Mouse (Mus musculus) left cerebral cortex, postnatal 25 days (tissue): Measurements from ENCODE around the gene B3gnt6. TPM values are rescaled to one million over a fixed set of nuclear protein-coding genes. Genes with fewer than 3 reads are reported as not detected.

Source experiments
- DNase-seq, 2 experiments: peaks; one replicate each; pipeline ENCODE4 v3.0.0; 2022; ENCODE audit warnings: low spot score in 2 of 2, mixed read lengths in 1 of 2
- intact Hi-C: fragments of 180-260 bp; cut with DNase I; formaldehyde crosslinking; loops from one replicate; pipeline ENCODE4 v1.15.1; 2025
- total RNA-seq, 2 experiments: library from RNA; stranded (reverse); gene quantifications; 2 replicates each; pipeline ENCODE4 v1.2.3; 2021

B3gnt6 gene
- total RNA-seq, 2 experiments from 2014 or later, result 0.27 TPM; not detected in 1

DNA sequence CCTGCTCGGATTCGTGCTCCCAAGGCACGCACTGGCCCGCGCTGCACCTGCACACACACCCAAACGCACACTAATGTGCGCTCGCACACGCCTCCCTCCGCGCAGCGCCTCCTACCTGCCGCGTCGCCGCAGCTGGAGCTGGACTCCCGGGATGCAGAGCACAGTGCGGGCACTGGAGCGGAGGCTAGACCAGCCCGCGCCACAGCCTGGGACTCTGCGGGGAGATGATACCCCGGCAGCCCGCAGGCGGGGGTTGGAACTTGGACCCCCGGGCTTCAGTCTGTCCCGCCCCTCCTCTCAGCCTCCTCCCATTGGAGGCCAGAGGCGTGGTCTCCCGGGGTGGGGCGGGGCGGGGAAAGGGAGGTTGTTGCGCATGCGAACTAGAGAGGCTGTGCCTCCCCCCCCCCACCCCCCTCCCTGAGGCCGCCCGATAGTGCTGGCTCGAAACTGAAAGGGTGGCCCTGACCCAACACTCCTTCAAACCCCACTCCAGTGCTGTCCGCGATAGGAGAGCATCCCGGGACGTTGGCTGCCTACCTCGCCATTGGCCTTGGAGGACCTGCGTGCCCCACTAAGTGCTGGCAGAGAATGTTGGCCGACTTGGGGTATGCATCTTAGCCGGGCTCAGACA, 21.2 kb downstream of the B3gnt6 start, which contains the start of gene Capn5:
Gene Capn5, minus strand, starts transcription at position 346 of the 631 bp plus-strand sequence.
- peak; percentile 55 to 66 for DNase-seq
- intact Hi-C loops, result no loop called here

DNA sequence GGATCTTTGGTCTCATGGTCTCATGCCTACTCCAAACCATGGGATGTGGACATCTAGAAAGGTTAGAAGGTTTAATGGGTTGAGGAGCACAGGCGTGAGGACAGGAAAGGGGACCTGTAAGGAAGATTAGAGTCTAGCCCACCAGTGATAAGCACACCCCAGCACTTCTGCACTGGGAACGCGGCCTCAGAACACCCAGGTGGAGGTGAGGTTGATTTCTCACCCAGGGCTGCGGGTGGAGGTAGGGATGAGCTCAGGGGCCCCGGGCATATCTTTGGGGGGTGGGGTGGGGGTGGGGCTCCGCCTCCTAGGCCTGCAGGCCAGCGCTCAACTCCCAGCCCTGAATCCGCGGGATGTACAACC, 21.7 kb downstream of the B3gnt6 start:
- intact Hi-C loops, result no loop called here
- DNase-seq, result no peak

DNA sequence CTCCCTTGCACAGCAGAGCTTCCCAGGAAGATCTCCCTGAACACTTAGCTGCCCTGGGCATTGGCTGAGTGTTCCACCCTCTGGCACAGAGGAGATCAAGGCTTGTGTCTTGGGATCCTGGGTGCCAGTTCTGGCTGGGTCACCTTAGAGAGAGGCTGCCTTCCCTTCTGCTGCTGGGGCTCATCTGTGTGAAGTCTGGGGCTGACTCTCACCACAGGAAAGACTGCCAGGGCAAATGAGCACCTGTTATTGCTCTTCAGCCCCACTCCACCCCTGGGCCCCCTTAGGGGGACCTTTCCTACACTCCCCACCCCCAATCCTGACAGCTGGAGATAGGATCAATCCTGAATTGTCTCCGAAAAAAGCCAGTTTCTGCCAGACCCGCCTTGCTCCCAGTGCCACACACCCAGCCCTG, 22.2 kb downstream of the B3gnt6 start:
- no peak for DNase-seq
- intact Hi-C loops, result no loop called here

DNA sequence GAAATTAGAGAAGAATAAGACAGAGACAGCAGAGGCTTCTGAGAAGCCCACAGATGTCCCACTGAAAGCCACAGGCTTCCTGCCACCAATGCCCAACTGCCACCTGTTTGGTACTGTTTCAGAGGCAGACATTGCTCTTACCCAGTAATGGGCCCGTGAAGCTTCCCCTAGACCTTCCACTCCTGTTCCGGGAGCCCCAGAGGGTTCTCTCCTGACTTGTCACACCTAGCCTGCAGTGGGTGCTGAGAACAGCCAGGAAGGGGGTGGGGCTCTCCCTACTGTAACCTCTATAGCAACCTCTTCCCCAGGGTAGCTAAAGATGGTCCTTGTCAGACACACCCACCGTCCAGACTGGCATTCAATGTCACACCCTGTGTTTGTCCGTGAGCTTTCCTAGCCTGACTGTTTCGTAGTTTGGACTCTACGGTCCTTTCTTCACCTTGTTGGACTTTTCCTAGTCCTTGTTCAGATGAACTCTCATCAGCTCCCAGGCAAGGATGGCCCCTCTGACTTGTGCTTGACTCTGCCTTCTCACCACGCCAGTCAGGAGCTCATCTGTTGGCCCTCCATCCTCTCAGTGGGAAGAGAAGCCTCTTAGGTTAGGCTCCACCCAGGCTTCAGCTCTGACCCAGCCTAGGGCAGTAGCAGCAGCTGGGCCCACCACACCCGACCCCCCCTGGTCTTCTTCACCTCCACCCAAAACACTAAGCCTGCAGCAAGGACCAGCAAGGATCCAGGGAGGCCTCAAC, 22.8 kb downstream of the B3gnt6 start:
- intact Hi-C loops, result no loop called here
- DNase-seq, result no peak

DNA sequence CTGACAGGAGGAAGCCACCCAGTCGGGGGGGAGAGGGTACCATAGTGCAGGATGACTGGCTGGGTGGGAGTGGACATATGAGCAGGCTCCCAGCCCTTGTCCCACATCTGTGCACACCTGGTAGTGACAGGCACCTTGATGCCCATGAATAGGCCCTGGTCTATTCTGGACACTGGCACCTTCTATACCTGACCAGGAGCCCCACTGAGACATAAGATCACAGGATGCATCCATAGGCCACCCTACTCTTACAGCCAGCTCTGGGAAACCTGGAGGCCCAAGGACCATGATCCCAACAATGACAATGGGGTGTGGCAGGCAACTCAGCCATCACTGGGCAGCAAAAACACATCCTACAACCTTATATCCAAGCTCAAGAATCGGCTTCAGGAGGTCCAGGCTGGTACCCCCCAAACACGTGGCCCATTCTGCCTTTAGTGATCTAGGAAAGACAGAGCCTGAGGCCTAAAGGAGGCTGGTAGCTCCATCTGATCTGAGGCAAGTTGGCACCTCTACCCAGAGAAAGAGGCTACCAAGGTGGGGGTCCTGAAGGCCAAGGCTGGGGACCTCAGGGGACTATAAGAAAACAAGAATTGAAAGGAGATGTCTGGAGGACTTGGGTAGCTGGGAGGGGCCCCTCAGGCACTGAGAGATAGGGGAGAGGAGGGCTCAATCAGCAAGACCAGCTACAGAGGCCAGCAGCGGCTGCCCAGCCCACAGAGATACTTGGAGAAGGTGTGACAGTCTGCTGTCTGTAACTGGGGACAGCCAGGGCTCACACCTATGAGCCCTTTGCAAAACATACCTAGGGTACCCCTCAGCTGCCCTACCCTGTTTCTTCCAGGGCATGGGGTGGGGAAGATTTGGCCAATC, 24.2 kb downstream of the B3gnt6 start:
- intact Hi-C loops, result no loop called here

DNA sequence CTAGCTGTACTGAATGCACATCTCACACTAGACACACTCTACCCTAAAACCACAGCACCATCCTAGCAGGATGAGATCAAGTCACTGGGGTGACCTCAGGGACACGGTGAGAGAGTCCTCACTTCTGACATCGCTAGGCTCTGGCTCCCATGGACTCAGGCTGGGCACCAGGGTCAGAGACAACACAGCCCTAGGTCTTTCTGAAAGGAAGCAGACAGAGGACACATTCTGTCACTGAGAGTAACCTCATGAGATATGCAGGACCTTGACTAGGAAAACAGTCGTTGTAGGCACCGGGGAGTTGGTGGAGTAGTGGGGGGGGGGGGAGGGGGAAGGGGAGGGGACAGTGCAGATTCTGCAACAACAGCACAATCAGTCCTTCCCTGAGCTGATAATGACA, 25.9 kb downstream of the B3gnt6 start:
- no peak for DNase-seq
- intact Hi-C loops, result no loop called here

More for the DNA sequence above, 24.2 kb downstream of the B3gnt6 start:
- DNase-seq, result no peak

DNA sequence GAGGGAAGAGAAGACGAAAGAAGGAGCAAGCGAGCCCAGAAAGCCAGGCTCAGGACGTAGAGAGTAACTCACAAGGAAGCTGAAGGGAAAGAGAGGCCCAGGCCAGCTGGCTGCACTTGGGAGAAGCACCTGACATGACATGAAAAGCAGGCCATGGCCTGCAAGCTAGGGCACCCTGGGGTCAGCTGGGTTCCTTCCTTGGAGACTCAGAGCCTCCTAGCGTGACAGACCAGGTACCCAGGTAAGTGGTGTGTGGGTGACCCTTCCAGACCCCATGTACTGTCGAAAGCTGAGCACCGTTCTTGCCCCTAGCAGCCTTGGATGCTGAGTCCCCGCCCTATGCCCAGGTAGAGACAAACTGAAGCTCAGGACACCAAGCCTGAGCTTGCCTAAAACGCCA, 26.6 kb downstream of the B3gnt6 start:
- intact Hi-C loops, result no loop called here
- DNase-seq, result no peak

DNA sequence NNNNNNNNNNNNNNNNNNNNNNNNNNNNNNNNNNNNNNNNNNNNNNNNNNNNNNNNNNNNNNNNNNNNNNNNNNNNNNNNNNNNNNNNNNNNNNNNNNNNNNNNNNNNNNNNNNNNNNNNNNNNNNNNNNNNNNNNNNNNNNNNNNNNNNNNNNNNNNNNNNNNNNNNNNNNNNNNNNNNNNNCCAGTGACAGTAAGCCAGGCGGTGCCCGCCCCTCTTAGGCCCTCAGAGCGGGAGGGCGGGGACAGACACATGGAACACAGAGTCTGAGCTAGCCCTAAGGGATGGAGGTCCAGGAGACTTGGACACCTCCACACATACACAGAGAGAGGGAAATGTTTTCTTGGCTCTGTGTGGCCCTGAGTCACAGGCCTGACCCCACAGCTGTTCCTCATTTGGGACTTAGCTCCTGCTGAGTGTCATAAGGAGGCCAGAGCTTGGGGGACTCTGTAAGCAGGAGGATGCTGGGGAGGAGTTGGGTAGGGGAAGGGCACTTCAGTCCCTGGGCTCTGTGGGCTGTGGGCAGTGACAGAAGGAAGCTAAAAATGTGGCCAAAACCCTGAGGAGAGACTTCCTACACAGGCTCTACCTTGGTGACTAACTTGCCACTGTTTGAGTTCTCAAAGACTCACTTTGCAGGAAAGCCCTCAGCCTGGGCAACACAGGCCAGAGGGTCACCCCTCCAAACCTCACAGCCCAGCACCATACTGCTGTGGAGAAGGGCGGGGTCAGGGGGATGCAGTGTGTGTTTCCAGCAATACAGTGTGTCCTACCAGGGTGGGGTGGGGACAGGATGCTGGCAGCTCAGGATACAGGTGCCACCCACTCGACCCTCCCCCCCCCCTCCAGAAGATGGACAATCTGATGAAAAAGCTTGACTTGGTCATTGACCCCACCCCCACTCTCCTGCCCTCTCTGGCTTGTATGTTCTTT, 27.9 kb downstream of the B3gnt6 start:
- intact Hi-C loops, result no loop called here
- DNase-seq, result peak in 1 of 2 experiments; percentile 70

DNA sequence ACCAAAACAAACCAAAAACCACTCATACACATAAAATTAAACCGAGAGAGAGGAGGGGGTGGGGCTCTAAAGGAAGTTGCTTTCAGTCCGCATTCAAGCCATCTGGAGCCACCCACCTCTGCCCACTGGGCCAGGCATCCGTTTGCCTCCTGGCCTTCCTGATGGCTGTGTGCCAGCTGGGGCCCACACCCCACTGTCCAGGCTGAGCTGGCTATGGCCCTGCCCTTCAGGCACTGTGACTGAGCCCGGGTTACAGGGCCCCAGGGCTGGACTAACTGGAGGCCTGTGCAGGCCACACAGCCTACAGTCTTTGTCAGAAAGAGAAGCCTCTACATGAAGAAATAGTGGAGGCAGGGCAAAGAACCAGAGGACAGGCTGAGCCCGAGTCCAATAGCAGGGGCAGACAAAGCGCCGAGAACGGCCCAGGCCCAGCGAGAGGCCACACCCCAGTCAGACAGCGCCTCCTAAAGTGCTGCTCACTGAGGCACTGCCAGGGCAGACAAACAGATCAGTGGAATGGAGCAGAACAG, 34.2 kb downstream of the B3gnt6 start:
- intact Hi-C loops, result no loop called here
- DNase-seq, result no peak

DNA sequence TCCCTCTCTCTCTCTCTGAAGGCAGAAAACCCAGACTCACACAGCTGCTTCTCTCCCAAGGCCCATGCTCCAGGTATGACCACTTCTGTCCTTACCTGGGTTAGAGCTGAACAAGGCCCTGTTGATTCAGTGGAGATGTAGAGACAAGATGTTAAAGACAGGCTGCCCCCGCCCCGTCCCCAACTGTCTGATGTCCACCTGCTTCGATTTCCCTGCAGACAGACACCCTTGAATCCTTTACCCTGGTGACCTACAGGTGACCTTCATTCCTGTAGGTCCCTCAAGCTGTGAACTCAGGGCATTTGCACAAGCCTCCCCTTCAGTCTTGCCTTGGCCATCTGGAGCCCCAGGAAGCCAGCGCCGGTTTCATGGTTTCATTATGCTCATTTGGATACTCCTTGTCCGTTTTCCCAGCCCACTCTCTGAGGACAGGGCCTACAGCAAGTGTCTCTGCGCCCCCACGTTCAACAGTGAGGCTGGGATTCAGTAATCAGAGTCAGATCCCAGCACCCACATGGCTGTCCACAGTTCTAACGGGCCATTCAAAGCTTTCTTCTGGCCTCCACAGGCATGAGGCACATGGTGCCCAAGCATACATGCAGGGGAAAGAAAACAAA, 34.8 kb downstream of the B3gnt6 start:
- no peak for DNase-seq
- intact Hi-C loops, result no loop called here

DNA sequence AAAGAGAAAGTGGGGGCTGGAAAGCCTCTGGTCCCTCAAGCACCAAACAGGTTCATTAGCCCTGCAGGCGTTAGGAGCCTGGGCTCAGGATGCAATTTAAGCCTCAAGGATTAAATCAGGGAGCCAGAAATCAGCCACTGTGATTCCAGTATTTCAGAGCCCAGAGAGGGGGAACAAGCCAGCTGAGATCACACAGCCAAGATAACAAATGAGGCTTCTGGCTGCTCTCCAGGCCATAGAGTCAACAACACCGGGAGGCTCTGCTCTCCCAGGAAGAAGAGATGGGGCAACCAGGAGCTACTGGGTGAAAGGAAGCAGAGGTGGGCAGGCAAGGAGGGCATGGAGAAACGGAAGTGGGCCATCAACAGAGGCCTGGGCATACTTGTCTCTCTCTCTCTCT, 35.6 kb downstream of the B3gnt6 start:
- intact Hi-C loops, result no loop called here
- no peak for DNase-seq

DNA sequence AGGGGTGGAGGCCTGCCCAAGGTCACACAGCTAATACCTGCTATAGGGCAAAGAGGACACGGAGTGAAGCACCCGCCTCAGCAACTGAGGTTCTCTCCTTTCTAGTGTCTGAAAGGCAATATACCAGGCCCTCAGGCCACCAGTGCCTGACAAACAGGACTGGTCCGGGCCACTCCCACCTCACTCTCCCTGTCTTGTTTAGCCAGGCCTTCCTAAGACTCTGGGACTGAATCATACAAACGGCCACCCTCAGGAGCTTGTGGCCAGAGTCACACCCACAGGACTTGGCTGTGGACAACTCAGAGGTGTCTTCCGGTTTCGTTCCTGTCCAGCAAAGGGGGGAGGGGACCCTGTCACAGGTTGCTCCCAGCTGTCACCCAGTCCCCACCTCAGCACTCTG, 37.0 kb downstream of the B3gnt6 start:
- no peak for DNase-seq
- intact Hi-C loops, result no loop called here

DNA sequence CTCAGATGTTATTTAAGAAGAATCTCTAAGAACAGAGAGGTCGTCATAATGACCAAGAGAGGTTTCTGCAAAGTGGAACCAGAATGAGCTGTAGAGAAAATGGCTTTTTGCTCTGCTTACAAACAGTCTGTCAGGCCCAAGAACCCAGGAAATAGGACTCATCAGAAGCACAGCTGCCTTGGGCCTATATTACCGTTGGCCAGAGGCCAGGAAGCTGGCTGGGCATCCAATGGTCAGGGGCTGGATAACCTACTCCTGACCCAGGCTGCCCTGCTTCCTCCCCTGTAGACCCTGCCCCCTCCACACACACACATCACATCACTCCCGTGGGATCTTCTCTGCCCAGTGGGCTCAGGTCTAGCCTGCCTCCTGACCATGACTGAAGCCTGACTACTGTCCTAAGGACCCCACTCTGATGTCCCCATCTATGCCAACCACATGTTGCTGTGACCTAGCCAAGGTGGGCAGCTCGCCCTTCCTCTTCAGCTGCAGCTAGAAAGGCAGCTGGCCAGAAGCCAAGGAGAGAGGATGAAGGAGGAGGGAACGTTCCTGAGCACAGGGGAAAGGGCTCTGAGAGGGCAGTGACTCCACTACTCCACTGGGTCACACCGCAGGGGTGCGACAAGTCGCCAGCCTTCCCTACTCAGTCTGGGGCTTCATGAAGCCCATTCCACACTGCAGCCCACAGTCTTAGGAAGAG, 39.1 kb downstream of the B3gnt6 start:
- intact Hi-C loops, result no loop called here
- DNase-seq, result no peak

DNA sequence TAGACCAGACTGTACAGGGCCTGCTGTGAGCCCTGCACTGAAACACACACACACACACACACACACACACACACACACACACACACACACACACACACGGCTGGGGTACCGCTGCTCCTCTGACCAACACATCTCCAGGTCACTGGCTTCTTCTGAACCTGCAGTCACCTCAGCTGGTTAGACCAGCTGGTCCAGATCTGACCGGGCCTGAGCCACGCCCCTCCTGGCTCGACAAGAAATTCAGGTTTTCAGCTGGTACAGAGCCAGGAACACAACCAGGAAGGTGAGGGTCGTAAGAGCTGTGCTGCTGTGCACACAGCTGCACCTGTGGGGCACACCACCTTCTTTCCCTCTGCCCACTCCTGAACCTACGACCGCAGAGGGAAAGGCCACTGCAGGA, 40.8 kb downstream of the B3gnt6 start:
- intact Hi-C loops, result loop anchor here (5.0 kb wide), 1 partner anchor 289 kb away; no protein-coding TSS in a partner anchor
- no peak for DNase-seq

DNA sequence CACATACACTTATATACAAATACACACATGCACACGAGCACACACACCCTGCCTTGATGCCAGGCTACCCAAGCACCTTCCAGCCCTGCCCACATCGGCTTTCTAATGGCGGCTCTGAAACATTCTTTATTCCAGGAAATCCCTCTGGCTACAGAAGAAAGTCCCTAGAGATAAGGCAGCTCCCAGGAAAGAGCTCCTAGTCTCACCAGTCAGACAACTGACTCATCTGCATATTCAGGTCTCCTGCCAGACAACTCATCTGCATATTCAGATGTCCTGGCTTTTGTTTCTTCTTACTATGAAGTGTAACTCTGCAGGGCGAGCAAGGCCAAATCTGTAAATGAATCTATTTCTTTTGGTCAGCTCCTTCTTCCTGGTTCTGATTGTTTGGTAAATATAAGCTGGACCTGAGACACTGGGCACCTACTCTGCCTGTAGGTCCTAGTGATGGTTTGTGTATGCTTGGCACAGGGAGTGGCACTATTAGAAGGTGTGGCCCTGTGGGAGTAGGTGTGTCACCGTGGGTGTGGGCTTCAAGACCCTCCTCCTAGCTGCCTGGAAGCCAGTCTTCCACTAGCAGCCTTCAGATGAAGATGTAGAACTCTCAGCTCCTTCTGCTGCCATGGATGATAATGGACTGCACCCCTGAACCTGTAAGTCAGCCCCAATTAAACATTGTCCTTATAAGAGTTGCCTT, 41.5 kb downstream of the B3gnt6 start:
- intact Hi-C loops, result loop anchor here (5.0 kb wide), 1 partner anchor 290 kb away; no protein-coding TSS in a partner anchor
- DNase-seq, result peak in 1 of 2 experiments; percentile 60

DNA sequence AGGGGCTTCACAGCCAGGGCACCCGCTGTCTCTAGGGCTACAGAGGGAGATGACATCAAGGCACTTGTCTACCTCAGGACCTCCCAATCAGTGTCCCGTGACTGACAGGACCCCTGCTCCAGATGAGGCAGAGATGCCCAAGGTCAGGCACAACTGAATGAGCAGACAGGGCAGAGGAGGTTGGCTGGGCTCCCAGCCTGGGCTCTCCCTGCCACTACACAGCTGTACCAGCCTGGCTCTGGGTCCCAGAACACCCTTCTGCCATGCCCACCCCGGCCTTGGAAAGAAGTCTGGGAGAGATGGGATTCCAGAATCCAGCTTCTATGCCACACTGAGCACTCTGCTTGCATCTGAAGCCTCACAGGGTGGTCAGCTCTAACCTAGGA, 43.0 kb downstream of the B3gnt6 start:
- no peak for DNase-seq
- intact Hi-C loops, result loop anchor here (5.0 kb wide), 1 partner anchor 291 kb away; no protein-coding TSS in a partner anchor

DNA sequence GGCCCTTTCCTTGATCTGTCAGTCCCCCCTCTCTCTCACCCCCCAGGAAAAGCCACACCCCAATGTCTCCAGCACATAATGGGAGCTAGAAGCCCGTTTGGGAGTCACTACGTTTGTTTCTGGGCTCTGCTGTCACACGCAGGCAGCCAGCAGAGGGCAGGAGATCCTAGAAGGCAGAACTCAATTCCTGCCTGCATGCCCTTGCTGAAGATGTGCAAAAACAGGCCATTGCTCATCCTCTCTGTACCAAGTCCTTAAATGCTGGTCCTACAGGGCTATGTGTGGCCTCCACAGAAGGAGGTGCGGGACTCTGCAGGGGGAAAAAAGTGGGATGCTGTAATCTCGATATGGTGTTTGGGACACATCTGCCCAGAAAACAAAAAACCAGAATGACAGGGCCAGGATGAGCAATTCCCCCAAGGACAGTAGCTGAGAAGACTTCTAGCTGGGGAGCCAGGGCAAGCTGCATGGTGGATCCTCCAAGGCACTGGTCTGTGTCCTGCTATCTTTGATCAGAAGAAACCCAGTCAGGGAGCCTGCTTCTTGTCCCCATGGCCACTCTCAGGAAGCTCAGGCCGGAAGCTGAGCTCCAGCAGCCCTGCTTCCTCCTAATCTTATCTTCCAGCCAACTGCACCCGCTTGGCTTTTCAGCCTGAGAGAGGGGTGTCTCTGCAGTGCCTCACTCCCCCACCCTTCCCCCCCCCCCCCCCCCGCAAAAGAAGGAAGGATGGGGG, 43.6 kb downstream of the B3gnt6 start:
- intact Hi-C loops, result loop anchor here (2.0 to 5.0 kb wide), 3 partner anchors 37 to 292 kb away; no protein-coding TSS in a partner anchor
- peak; percentile 63 to 75 for DNase-seq
